Mouse (Mus musculus): ENCODE measurements around the gene Fam187a.

DNA sequence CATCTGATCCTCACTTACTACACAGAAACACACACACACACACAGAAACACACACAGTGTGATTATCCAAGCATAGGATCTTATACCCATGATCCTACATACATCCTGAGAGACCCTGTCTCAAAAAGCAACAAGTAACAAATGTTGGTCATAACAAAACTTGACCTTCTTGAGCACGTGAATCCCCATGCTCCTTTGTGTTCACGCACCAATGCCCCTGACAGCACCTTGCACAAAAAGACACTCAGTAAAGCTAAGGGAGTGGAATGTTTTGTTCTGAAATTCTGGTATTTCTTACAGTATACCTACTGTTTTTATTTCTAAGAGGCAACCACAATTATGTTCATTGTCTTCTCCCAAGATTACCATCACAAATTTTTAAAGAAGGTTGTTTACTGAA is 5.4 kb upstream of the Fam187a start:
- no peak for TF ChIP-seq RCOR1 (IDR thresholded peaks at IDR 0.05; ENCODE audit: low read depth, low read length)
- TF ChIP-seq MAX (IDR thresholded peaks at IDR 0.05; ENCODE audit: low read length): no peak
- no peak for TF ChIP-seq ZNF384 (IDR thresholded peaks at IDR 0.05; ENCODE audit: low read depth, low read length)
- TF ChIP-seq POLR2A (IDR thresholded peaks at IDR 0.05; ENCODE audit: control insufficient read depth in 1 of 2, insufficient read depth in 1 of 2, low read depth in 1 of 2, low read length in 2 of 2, poor library complexity in 1 of 2): no peak
- no peak for TF ChIP-seq CTCF (IDR thresholded peaks at IDR 0.05 in 2 of 3, conservative IDR thresholded peaks at IDR 0.05 in 1 of 3; ENCODE audit: control insufficient read depth in 1 of 3, insufficient read depth in 1 of 3, low read depth in 2 of 3, low read length in 3 of 3, poor library complexity in 1 of 3, severe bottlenecking in 1 of 3)
- no peak for TF ChIP-seq CHD2 (IDR thresholded peaks at IDR 0.05; ENCODE audit: low read length)
- no peak for TF ChIP-seq NRF1 (IDR thresholded peaks at IDR 0.05; ENCODE audit: insufficient read depth, low read depth, low read length, poor library complexity, severe bottlenecking)
- no peak for TF ChIP-seq POLR2AphosphoS2 (IDR thresholded peaks at IDR 0.05; ENCODE audit: low read length)
- no peak for TF ChIP-seq EP300 (IDR thresholded peaks at IDR 0.05; ENCODE audit: low read depth in 1 of 2, low read length in 2 of 2)
- TF ChIP-seq NELFE (IDR thresholded peaks at IDR 0.05; ENCODE audit: low read depth, low read length): no peak
- TF ChIP-seq SIN3A (IDR thresholded peaks at IDR 0.05; ENCODE audit: low read length): no peak
- no peak for TF ChIP-seq ETS1 (IDR thresholded peaks at IDR 0.05; ENCODE audit: low read depth, low read length)
- no peak for TF ChIP-seq TAL1 (IDR thresholded peaks at IDR 0.05; ENCODE audit: low read length)
- TF ChIP-seq E2F4 (IDR thresholded peaks at IDR 0.05; ENCODE audit: borderline replicate concordance, low read depth, low read length): no peak

Data from MEL (cell line).